Mouse (Mus musculus) ES-Bruce4 (cell line): ENCODE measurements around the gene Bpifb3.

Experiments used
- CTCF ChIP-seq: IDR thresholded peaks from one replicate; pipeline ENCODE4 v1.8.1; 2011; ENCODE audit warnings: low read depth, low read length
- POLR2A ChIP-seq: IDR thresholded peaks from one replicate; pipeline ENCODE4 v1.8.1; 2011; ENCODE audit warnings: low read length; ENCODE audit not compliant: insufficient read depth

DNA sequence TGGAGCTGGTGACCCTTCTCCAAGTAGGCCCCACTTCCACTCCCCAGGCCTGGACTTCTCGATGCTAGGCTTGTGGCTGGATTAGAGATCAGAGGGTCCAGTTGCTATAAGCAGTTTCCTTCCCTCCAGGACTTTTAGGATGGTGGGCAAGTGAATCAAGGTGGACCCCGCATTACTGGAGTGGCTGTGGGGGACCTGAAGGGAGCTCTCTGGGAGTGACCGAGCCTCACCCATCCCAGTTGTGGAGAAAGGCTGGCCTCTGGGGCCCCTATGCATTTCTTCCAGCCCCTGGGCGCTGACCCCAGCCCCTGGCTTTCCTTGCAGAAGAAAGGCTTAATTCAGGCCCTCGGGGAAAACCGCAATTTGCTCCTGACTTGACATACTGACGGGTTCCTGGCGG lies at the start of gene Bpifb3:
- TF ChIP-seq CTCF: no peak
- no peak for TF ChIP-seq POLR2A
